Mouse (Mus musculus) layer of hippocampus, postnatal 10 days (tissue): Measurements from ENCODE around the gene Tll1. TPM values are rescaled to one million over a fixed set of nuclear protein-coding genes. Genes with fewer than 3 reads are reported as not detected.
"Not testable (repeated sequence)": the region's sequence is repeated elsewhere in the genome, so short reads cannot be mapped to it uniquely, and the experiment has no call there.

Experiments
- DNase-seq, 2 experiments: peaks; one replicate each; pipeline ENCODE4 v3.0.0; 2021; ENCODE audit warnings: low spot score in 2 of 2
- total RNA-seq, 2 experiments: library from RNA; stranded (reverse); gene quantifications; 2 replicates each; pipeline ENCODE4 v1.2.3; 2021

Tll1 gene
- total RNA-seq, 2 experiments from 2014 or later = 7.0 to 7.5 TPM

DNA sequence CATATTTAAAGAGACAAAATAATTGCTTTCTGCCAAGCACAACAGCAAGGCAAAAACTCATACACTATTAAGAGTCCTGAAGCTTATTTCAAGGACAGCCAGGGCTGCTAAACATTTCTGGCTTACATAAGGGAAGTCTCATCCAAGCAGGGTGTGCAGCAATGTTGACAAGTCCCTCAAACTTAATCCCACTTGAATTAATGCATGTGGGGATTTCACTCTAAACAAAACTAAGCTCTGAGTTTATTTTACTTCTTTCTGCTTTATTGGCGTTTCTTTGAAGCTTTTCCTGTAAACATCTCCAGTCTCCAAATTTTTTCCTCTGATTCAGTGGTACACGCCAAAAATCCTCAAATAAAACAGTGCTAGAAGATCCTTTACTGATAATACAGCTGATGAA is 146.2 kb downstream of the Tll1 start:
- DNase-seq = no peak

DNA sequence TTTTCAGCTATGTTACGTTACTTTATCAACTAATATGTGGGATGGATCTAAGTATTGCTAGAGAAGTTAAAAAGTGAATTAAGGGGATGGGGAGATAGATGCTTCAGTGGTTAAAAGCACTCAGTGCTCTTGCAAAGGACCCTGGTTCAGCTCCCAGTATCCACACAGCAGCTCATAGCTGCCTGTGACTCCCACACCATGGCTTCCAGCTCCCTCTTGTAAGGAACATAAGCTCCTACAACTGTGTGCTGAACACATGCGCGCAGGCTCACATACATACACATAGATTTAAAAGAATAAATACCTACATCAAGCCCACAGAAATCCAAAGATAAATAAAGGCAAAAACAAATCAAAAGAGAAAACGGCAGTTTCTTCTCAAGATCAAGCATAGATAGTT is 148.5 kb downstream of the Tll1 start:
- no peak for DNase-seq

DNA sequence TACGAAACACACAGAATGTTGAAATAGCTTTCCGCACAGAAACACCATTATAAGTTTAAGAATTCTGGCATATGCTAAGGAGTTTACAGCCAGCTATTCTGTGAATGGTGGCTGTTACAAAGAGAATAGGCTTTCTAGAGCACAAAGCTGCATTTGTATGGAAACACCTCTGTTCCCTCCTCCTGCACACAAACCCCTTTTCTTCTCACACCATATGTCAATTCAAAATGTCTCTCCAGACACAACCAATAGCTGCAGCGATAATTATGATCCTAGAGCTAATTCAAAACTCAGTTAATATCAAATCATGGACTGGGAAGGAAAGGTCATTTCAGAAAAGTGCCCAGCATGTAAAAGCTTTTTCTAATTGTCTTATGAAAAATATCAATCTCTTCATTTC is 157.5 kb downstream of the Tll1 start:
- no peak for DNase-seq

DNA sequence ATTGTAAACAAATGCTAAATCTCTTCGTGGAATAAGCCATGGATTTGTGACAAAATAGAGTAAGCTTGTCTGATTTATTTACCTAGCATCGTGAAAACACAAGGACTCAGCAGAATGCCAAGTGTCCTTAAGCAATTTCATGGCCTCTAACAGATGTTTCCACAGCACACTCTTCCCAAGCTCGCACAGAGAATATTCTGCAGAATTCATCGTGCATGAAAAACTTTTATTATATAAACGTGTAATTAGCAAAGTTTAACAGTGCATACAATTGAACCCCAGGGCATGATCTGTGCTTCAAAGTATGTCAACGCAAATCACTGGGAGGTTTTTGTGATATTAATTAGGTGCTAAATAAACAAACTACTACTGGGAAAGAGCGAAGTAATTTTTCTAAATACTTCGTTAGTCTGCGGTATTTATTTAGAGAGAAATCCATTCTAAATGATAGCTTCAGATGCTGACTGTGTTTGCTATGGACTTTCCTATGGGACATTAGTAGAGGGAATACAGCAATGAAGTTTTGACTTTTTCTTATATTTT is 158.0 kb downstream of the Tll1 start:
- DNase-seq = no peak

DNA sequence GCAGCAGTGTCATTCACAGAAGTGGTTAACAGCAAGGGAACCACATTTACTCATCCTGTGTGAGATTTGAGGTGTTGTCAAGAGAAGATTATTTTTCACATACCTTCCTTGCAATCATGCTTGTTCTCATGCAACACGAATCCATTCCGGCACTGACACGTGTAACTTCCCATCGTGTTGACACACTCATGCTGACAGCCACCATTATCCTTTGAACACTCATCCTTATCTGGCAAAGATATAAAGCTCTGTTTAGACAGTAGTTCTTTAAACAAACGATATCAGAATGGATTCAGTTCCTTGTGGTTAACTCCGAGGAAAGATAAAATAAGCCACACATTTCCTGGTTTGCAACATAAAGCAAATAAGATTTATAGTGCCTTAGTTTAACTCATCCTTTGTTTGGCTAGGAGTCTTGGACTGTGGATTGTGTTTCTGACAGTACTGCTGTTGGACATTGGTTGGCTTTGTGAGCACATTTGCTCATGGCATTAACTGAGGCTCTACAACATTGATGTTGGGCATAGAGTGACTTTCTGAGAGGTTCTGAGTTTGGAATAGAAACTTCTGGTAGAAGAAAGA is 164.7 kb downstream of the Tll1 start:
- DNase-seq = no peak

DNA sequence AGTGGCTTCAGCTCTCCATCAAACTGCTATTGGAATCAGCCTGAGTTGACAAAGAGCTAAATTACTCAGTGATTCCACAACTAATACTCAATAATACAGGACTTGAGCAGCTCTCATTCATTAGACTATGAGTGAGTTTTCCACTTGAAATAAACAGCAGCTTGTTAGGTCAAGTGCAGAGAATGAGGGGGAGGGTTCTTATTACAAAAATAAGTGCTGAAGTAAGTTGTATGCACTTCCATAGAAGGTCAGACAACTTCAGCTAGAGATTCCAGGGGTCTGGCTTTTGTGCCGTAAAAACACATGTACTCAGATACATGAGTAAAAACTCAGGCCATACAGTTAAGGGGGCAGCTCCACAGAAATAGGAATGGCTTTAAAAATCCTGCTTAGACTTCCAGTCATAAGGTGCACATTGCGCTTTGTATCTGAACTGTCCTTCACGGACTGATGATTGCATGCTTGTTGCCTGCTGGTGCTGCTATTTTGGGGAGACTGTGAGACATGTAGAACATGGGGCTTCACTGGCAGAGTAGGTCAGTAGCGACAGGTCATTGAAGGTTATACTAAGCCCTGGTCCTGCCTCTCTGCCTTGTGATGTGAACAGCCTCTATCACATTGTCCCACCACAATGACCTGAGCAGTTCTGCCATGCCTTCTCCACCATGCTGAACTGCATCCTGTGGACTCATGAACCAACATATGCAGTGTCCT is 175.2 kb downstream of the Tll1 start:
- DNase-seq = no peak

DNA sequence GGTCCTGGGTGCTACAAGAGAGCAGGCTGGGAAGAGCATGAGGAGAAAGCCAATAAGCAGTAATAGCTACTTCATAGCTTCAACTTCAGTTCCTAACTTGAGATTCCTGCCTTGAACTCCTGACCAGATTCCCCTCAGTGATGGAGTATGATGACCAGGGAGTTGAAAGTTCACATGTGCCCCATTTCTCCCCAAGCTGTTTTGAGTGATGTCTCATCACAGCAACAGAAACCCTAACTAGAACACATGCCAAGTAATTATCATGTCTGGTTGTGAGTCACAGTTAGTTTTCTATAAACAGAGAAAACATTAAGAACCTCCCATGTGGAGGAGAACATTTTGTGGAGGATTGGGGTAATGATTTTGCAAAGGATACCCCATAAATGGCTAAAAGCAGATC is 176.0 kb downstream of the Tll1 start:
- no peak for DNase-seq

DNA sequence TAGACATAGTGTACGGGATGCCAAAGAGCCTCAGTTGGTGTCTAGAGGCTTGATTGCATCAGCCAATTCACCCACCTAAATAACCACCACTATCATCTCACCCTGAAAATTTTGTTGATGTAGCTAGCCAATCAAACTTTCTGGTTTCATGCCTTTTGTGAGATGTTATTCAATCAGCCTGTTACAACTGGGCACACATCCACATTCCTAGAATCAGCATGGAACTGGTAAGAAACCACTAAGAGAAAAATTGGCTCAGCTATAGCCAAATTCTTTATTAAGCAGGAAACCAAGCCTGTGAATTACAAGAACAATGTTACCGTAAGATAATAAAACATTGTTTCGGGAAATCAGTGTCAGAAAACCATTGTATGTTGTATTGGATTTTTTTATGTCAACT is 176.5 kb downstream of the Tll1 start:
- no peak for DNase-seq

DNA sequence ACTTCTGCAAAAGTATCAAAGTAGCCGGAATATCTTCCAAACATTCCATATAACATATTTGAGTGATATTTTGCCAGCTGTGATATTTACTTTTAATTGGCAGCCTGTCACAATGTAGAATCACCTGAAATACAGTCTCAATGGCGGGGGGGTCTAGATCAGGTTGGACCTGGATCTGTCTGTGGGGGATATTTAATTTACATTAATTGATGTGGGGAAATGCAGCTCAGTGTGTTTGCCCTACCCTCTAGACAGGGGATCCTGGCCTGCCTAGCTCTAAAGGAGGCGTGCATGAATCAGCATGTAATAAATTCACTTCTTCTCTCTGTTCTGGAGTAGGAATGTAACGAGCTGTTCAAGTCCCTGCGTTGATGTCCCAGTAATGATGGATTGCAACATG is 181.7 kb downstream of the Tll1 start:
- DNase-seq = no peak

DNA sequence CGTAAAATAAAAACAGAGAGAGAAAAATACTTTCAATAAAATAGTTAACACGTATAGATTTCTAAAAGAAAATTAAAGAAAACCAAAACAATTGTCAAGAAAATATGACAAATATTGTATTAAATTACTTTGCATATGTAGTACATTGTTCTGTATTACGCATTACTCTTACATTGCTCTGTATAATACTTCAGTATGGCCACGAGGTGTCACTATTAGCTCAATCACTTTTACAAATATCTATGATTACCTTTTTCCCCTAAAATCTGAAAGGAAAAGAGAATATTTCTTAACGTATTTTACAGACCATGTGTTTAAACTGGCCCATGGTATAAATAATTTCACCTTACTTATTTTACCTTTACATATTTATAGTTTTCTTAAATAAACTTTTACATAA is 182.5 kb downstream of the Tll1 start:
- no peak for DNase-seq

DNA sequence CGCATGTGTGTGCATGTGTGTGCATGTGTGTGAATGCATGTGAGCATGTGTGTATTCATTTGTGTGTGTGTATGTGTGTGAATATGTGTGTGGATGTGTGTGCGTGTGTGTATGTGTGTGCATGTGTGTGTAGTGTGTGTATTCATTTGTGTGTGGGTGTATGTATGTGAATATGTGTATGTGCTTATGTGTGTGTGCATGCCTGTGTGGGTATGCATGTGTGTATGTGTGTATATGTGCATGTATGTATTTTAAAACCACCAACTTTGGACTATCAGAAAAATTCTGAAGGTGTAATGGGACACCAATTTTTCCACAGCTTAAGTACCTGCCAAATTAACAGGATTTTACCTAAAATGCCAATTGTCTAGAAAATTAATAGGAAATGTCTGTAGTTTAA is 183.0 kb downstream of the Tll1 start:
- DNase-seq = no peak

DNA sequence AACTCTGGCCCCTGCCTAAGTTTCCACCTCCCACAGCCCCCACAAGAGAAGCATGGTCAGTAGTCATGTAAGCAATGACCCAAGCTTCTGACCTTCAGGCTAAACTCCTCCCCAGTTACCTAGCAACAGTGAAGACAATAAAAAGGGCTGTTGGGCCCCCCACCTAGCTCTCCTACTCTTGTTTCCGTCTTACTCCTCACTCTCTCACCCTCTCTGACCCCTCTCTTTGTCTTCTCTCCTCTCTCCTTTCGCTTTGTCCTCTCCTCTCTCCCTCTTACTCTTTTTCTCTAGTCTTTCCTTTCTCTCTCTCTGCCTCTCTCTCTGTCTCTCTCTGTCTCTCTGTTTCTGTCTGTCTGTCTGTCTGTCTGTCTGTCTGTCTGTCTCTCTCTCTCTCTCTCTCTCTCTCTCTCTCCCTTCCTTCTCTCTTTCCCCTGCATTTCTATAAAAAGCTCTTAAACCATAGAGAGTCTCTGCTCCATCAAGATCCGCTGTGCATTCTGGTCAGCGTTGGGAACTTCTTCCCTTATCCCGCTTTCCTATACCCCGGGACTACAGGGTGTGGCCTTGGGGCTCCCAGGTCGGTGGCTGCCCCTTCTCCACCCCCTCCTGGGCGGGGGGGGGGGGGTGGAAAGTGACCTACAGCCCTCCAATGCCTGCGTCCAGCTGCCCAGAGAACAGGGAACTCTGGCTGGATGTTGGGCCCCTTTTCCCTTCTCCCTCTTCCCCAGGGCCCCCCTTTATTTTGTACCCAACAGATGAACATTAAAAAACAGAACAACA is 235.3 kb downstream of the Tll1 start:
- not testable (repeated sequence) for DNase-seq
